Mouse (Mus musculus) neural tube, embryonic 11.5 days (tissue): ENCODE measurements around the gene Adgrl2. TPM values are rescaled to one million over a fixed set of nuclear protein-coding genes. Genes with fewer than 3 reads are reported as not detected.

Experiments
- ATAC-seq: fragments of 200-750 bp; cut with Nextera tagmentation; 2 replicates; pipeline ENCODE4 v1.8.0; 2017; ENCODE audit warnings: moderate number of reproducible peaks, mild to moderate bottlenecking, moderate TSS enrichment, moderate library complexity; ENCODE audit not compliant: insufficient read depth, low FRiP score, low TSS enrichment
- DNase-seq: peaks from one replicate; pipeline ENCODE4 v3.0.0-alpha.2; 2015; ENCODE audit warnings: low spot score
- H3K27ac ChIP-seq: fragments of 300-500 bp; sonication (generic); 2 replicates; pipeline ENCODE4 v1.5.1; 2014; ENCODE audit warnings: low read depth, mild to moderate bottlenecking, low read length
- H3K27me3 ChIP-seq: fragments of 300-500 bp; sonication (generic); 2 replicates; pipeline ENCODE4 v1.6.1; 2014; ENCODE audit warnings: mild to moderate bottlenecking, low read length, mixed read lengths; ENCODE audit not compliant: control insufficient read depth, insufficient read depth
- H3K36me3 ChIP-seq: fragments of 300-500 bp; sonication (generic); 2 replicates; pipeline ENCODE4 v1.6.1; 2014; ENCODE audit warnings: mild to moderate bottlenecking, low read length, moderate library complexity, mixed read lengths; ENCODE audit not compliant: control insufficient read depth, insufficient read depth
- H3K4me1 ChIP-seq: fragments of 300-500 bp; sonication (generic); 2 replicates; pipeline ENCODE4 v1.6.1; 2014; ENCODE audit warnings: low read length, mixed read lengths; ENCODE audit not compliant: control insufficient read depth, insufficient read depth
- H3K4me2 ChIP-seq: fragments of 300-500 bp; sonication (generic); 2 replicates; pipeline ENCODE4 v1.6.1; 2014; ENCODE audit warnings: low read depth, mild to moderate bottlenecking, moderate library complexity
- H3K4me3 ChIP-seq: fragments of 300-500 bp; sonication (generic); 2 replicates; pipeline ENCODE4 v1.5.1; 2014; ENCODE audit warnings: low read depth, low read length
- H3K9ac ChIP-seq: fragments of 300-500 bp; sonication (generic); 2 replicates; pipeline ENCODE4 v1.6.1; 2014; ENCODE audit warnings: mild to moderate bottlenecking, low read length
- H3K9me3 ChIP-seq: fragments of 300-500 bp; sonication (generic); 2 replicates; pipeline ENCODE4 v1.6.1; 2016; ENCODE audit warnings: low read length; ENCODE audit not compliant: control insufficient read depth
- WGBS: fragments of 180-500 bp; shearing (Covaris S2); extraction: QIAGEN DNeasy Blood & Tissue Kit; methylation state at CpG from one replicate; pipeline ENCODE4 v1.1.7; 2014; 5-methylcytosine and 5-hydroxymethylcytosine counted together
- polyA plus RNA-seq: library from polyadenylated mRNA; unstranded; fragments of >200 nt; fragmentation: Nextera tagmentation; extraction: Ambion mirVana; gene quantifications from 2 replicates; pipeline ENCODE4 v1.2.1, GENCODE M21; 2014

The Adgrl2 gene
- polyA plus RNA-seq, 1 experiment from 2014 or later = 85.0 TPM

GRCm38 (mm10) chr3:148842533-148842932 lies 147.8 kb downstream of the Adgrl2 start:
- Histone ChIP-seq H3K4me3 (no peak overlapping the region), H3K36me3 (0 out of 2 replicates have a peak, but pooled peaks cover 4% of the 10 kb centered on the region), H3K4me2 (no peak overlapping the region), H3K27ac (no peak overlapping the region), H3K4me1 (no peaks in the 10 kb centered on the region), H3K9ac (no peak overlapping the region), H3K9me3 (no peaks in the 10 kb centered on the region), H3K27me3 (no peaks in the 10 kb centered on the region)
- ATAC-seq (no peak), DNase-seq (no peak)
- WGBS = 85% methylated on average over 7 of the region's 7 CpGs

DNA sequence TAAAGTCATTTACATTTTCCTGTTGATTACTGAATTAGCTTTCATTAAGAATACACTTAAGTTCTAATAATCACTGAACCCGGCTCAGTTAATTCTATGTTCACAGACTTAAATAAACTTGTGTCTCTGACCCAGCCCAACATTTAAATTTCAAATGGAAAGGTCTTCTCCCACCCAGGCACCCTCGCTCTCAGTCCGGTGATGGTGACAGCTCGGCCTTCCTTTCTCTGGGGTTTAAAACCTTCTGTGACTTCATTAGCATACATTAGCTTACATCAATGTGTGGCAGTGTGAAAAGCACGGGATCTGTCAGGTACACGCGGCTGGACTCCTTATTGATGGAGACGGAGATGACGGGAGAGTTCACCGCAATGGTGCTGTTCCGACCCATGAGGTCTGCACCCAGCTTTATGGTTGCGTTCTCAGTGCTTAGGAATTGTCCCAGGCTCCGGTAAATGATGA lies 151.5 kb downstream of the Adgrl2 start:
- no peak overlapping the region for H3K27ac ChIP-seq
- H3K9me3 ChIP-seq = no peaks in the 10 kb centered on the region
- no peak for DNase-seq
- ATAC-seq = no peak; the same call in 1 of the 2 replicates
- no peak overlapping the region for H3K4me2 ChIP-seq
- H3K4me3 ChIP-seq = no peak overlapping the region
- peaks cover 12% of the 10 kb centered on the region for H3K36me3 ChIP-seq
- 63% methylated on average over 13 of the region's 13 CpGs for WGBS
- H3K27me3 ChIP-seq = no peaks in the 10 kb centered on the region
- H3K9ac ChIP-seq = no peak overlapping the region
- no peaks in the 10 kb centered on the region for H3K4me1 ChIP-seq

DNA sequence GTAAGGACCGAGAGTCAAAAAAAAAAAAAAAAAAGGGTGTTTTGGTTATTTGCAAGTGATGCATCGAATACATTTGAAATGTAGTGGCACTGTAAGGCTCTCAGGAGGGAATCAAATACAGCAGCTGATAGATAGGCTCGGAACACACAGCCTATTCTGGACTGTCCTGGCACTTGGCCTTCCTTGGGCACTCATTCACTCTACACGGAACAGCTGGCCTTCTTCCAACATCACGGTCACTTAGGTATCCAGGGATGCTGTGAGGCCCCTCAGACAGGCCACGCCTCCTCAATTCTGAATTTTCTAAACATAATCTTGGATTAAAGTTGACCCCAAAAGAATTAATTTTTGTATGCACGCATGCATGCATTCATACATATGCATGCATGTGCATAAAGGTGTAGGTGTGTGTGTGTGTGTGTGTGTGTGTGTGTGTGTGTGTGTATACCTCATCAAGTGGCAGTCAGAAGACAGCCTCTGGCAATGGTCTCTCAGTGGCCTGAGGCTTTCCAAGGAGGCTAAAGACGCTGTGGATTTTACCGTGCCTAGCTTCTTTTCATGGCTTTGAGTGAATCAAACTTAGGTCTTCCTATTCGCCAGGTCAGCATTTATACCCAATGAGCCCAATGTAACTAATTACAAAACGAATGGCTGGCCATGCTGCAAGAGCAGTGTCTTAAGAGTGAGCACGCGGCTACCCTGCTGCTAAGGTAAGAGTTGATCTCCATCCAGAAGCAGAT lies 152.1 kb downstream of the Adgrl2 start:
- WGBS = 87% methylated on average over 13 of the region's 13 CpGs
- Histone ChIP-seq H3K9ac (no peak overlapping the region), H3K4me1 (no peaks in the 10 kb centered on the region), H3K36me3 (peaks cover 12% of the 10 kb centered on the region), H3K4me3 (no peak overlapping the region), H3K9me3 (no peaks in the 10 kb centered on the region), H3K27me3 (no peaks in the 10 kb centered on the region), H3K4me2 (no peak overlapping the region), H3K27ac (no peak overlapping the region)
- ATAC-seq = no peak
- DNase-seq = no peak

DNA sequence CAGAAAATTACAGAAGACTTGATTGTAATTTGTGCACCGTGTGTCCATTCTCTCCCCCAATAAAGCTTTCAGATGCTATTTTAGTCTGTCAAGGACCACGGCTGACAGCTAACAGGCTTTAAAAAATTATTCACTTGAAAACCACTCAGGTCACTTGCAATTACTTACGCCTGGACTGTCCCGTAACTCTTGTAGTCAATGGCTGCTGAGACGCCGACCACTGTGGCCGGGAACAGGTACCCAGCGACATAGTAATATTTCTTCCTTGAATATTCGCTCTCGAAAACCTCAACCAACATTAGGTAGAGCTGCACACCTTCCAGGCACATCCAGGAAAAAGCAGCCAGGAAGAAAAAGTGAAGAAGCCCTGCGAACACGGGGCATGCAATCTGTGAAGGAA lies 155.2 kb downstream of the Adgrl2 start:
- H3K9ac ChIP-seq = no peak overlapping the region
- no peak overlapping the region for H3K27ac ChIP-seq
- H3K4me3 ChIP-seq = no peak overlapping the region
- DNase-seq (no peak), ATAC-seq (no peak)
- no peak overlapping the region for H3K4me2 ChIP-seq
- H3K36me3 ChIP-seq = peaks cover 12% of the 10 kb centered on the region
- H3K9me3 ChIP-seq = no peaks in the 10 kb centered on the region
- no peaks in the 10 kb centered on the region for H3K27me3 ChIP-seq
- no peaks in the 10 kb centered on the region for H3K4me1 ChIP-seq
- 75% methylated on average over 12 of the region's 12 CpGs for WGBS

GRCm38 (mm10) chr3:148833070-148833769 lies 157.1 kb downstream of the Adgrl2 start:
- Histone ChIP-seq H3K4me1 (no peaks in the 10 kb centered on the region), H3K36me3 (peaks cover 9% of the 10 kb centered on the region), H3K9ac (no peak overlapping the region), H3K27ac (no peak overlapping the region), H3K9me3 (no peaks in the 10 kb centered on the region), H3K4me3 (no peak overlapping the region), H3K27me3 (no peaks in the 10 kb centered on the region), H3K4me2 (no peak overlapping the region)
- ATAC-seq (no peak), DNase-seq (no peak)
- WGBS = 94% methylated on average over 20 of the region's 20 CpGs

DNA sequence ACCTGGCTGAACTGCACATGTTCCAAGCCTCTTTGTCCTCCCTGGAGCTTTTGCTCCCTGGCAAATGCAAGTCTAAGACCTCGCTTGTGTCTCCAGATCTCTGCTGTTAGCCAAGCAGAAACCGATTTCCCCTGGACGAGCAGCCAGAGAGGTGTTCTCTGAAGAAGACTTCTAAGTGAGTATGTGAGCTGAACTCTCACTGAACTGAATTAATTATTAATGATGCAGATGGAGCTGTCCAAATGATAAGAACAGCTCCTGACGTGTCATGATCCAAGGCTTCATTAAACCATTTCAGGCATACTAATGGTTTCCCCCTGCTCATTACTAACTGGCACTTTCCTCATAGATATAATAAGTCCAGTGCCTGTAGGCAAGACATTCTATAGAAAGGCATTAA lies 158.4 kb downstream of the Adgrl2 start:
- 85% methylated on average over 4 of the region's 4 CpGs for WGBS
- no peak overlapping the region for H3K4me2 ChIP-seq
- no peaks in the 10 kb centered on the region for H3K9me3 ChIP-seq
- H3K36me3 ChIP-seq = peaks cover 4% of the 10 kb centered on the region
- no peak overlapping the region for H3K4me3 ChIP-seq
- ATAC-seq (no peak), DNase-seq (no peak)
- no peak overlapping the region for H3K9ac ChIP-seq
- H3K27me3 ChIP-seq = no peaks in the 10 kb centered on the region
- no peaks in the 10 kb centered on the region for H3K4me1 ChIP-seq
- no peak overlapping the region for H3K27ac ChIP-seq

- no peak for DNase-seq
- WGBS = 90% methylated on average over 10 of the region's 10 CpGs
Observed at GRCm38 (mm10) chr3:148828519-148828918, 161.8 kb downstream of the Adgrl2 start.

GRCm38 (mm10) chr3:148823551-148823950 lies 166.8 kb downstream of the Adgrl2 start:
- ATAC-seq (no peak), DNase-seq (no peak)
- Histone ChIP-seq H3K4me1 (no peaks in the 10 kb centered on the region), H3K36me3 (peaks cover 7% of the 10 kb centered on the region), H3K9ac (no peak overlapping the region), H3K4me3 (no peak overlapping the region), H3K27me3 (no peaks in the 10 kb centered on the region), H3K4me2 (no peak overlapping the region), H3K27ac (no peak overlapping the region), H3K9me3 (no peaks in the 10 kb centered on the region)
- 94% methylated on average over 13 of the region's 13 CpGs for WGBS

More at GRCm38 (mm10) chr3:148828519-148828918, 161.8 kb downstream of the Adgrl2 start:
- Histone ChIP-seq H3K36me3 (peaks cover 2% of the 10 kb centered on the region), H3K9ac (no peak overlapping the region), H3K27me3 (no peaks in the 10 kb centered on the region), H3K4me3 (no peak overlapping the region), H3K9me3 (no peaks in the 10 kb centered on the region), H3K4me1 (no peaks in the 10 kb centered on the region), H3K27ac (no peak overlapping the region), H3K4me2 (no peak overlapping the region)
- ATAC-seq = no peak

GRCm38 (mm10) chr3:148821632-148822031 lies 168.7 kb downstream of the Adgrl2 start:
- Histone ChIP-seq H3K36me3 (peaks cover 15% of the 10 kb centered on the region), H3K27ac (no peak overlapping the region), H3K9ac (no peak overlapping the region), H3K27me3 (no peaks in the 10 kb centered on the region), H3K4me2 (no peak overlapping the region), H3K4me3 (no peak overlapping the region), H3K9me3 (no peaks in the 10 kb centered on the region), H3K4me1 (no peaks in the 10 kb centered on the region)
- 70% methylated on average over 6 of the region's 6 CpGs for WGBS
- ATAC-seq (no peak), DNase-seq (no peak)
